In the genomic region with DNA sequence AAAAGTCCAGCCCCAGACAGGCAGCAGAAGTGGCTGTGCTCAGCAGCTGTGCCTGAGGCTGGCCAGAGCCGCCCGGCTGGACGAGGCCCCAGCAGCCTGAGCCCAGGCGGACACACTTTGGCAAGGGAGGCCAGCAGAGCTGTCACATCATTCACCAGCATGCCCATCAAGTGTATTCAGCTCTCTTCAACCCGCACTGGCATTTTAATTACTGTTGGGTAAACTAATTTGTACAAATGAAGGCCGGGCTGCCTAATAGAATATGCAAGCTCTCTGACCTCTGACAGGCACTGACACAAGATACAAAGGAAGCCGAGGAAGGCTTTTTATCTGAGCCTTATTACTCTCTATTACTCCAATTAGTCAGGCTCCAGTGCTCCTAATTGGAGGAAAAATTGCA, we compare ENCODE assay signal across 11 mouse cellular contexts. TPM values are rescaled to one million over a fixed set of nuclear protein-coding genes. Genes with fewer than 3 reads are reported as not detected.
DNase-seq lines count a peak whose midpoint lies in the region; ATAC-seq lines count a peak whose summit lies in the region.
"Had no signal": no experiment of that assay in that cellular context is flagged by ENCODE, and none has a peak within 500 bp of the region (broad histone marks: within the 10 kb centered on the region; RNA-seq: fewer than 3 reads in every experiment).

No protein-coding gene starts in this region.

- H3K27me3 ChIP-seq in forebrain, embryonic 10.5 days (ENCODE audit: poor library complexity, severe bottlenecking): peaks cover 100% of the 10 kb centered on the region
- H3K27me3 ChIP-seq in hindbrain, embryonic 13.5 days: peaks cover 90% of the 10 kb centered on the region
- H3K27me3 ChIP-seq: CH12.LX; embryonic facial prominence, embryonic 13.5 days had no signal

- peak; percentile 28 to 29 for DNase-seq in heart, postnatal 36 days
- no peak for DNase-seq in heart, adult 8-10 months (ENCODE audit: low spot score)
- peak; percentile 50 for DNase-seq in forebrain, embryonic 10.5 days (ENCODE audit: extremely low spot score, low spot score)
- DNase-seq in retina, postnatal 1 day: peak; percentile 99
- no peak for DNase-seq in adrenal gland, postnatal 14 days

- 18% methylated on average over 7 of the region's 7 CpGs for WGBS in forebrain, embryonic 10.5 days
- WGBS in hindbrain, embryonic 13.5 days: 13% methylated on average over 7 of the region's 7 CpGs

- ATAC-seq in hindbrain, embryonic 13.5 days (ENCODE audit: low FRiP score): peak; percentile 80
- no peak for ATAC-seq in monocyte, adult 5-6 weeks (replicated peaks; ENCODE audit: insufficient number of reproducible peaks, low FRiP score, low TSS enrichment, poor library complexity, severe bottlenecking)
- no peak for ATAC-seq in CD4-positive, CD25-positive, alpha-beta regulatory T cell, adult 4 months
- ATAC-seq: intestine, postnatal 0 days had no signal

- H3K36me3 ChIP-seq in forebrain, embryonic 10.5 days (replicated peaks): no peaks in the 10 kb centered on the region
- H3K36me3 ChIP-seq in hindbrain, embryonic 13.5 days: peaks cover 10% of the 10 kb centered on the region

- intact Hi-C loops in heart, postnatal 36 days (cut with DNase I): no loop called here

- H3K4me2 ChIP-seq in hindbrain, embryonic 13.5 days: no peak overlapping the region
- H3K4me2 ChIP-seq: embryonic facial prominence, embryonic 13.5 days had no signal

- no peaks in the 10 kb centered on the region; the same call in 1 of the 2 replicates for H3K9me3 ChIP-seq in forebrain, embryonic 10.5 days
- H3K9me3 ChIP-seq in hindbrain, embryonic 13.5 days: no peaks in the 10 kb centered on the region
- H3K9me3 ChIP-seq: embryonic facial prominence, embryonic 13.5 days had no signal

- H3K27ac ChIP-seq in forebrain, embryonic 10.5 days: no peak overlapping the region
- H3K27ac ChIP-seq in hindbrain, embryonic 13.5 days: no peak overlapping the region
- H3K27ac ChIP-seq: embryonic facial prominence, embryonic 13.5 days had no signal

- H3K4me3 ChIP-seq in forebrain, embryonic 10.5 days: no peak overlapping the region
- H3K4me3 ChIP-seq in hindbrain, embryonic 13.5 days: no peak overlapping the region
- H3K4me3 ChIP-seq: embryonic facial prominence, embryonic 13.5 days had no signal

- peaks cover 39% of the 10 kb centered on the region for H3K4me1 ChIP-seq in forebrain, embryonic 10.5 days
- peaks cover 16% of the 10 kb centered on the region for H3K4me1 ChIP-seq in hindbrain, embryonic 13.5 days (replicated peaks)
- H3K4me1 ChIP-seq: embryonic facial prominence, embryonic 13.5 days had no signal

- no peak overlapping the region for H3K9ac ChIP-seq in hindbrain, embryonic 13.5 days
- H3K9ac ChIP-seq: embryonic facial prominence, embryonic 13.5 days had no signal

RNA-seq across cellular contexts. Expression of a gene that starts 35.6 kb away (rescaled TPM):
- 10 to 100 TPM; 17.6 to 21.5 TPM for total RNA-seq in heart, postnatal 36 days (2021)
- total RNA-seq in heart, adult 8-10 months (2022): 10 to 100 TPM; 19.3 to 29.4 (median 22.0) TPM
- 52.1 and 53.5 TPM in 2 replicates for polyA plus RNA-seq in forebrain, embryonic 10.5 days (2016; fragmentation: Nextera tagmentation; extraction: Ambion mirVana)
- 61.8 and 73.4 TPM in 2 replicates for polyA plus RNA-seq in hindbrain, embryonic 13.5 days (2015; fragmentation: Nextera tagmentation; extraction: Ambion mirVana)
- total RNA-seq in monocyte, adult 5-6 weeks (2017): 16.6 to 18.7 TPM (median 16.9 TPM) in 3 replicates
- 10 to 100 TPM; 56.4 to 76.1 TPM for polyA plus RNA-seq in CD4-positive, CD25-positive, alpha-beta regulatory T cell, adult 4 months (2017; shearing (Covaris generic))
- 21.1 and 22.6 TPM in 2 replicates for total RNA-seq in adrenal gland, postnatal 14 days (2021)

RNA-seq across cellular contexts. Expression of a gene that starts 35.7 kb away (rescaled TPM):
- 10 to 100 TPM in 1 of 2 experiments, 1 to 10 TPM in 1; 9.8 to 11.4 TPM for total RNA-seq in heart, postnatal 36 days (2021)
- total RNA-seq in heart, adult 8-10 months (2022): 10 to 100 TPM; 10.8 to 12.1 (median 11.6) TPM
- 25.7 and 26.6 TPM in 2 replicates for polyA plus RNA-seq in forebrain, embryonic 10.5 days (2016; fragmentation: Nextera tagmentation; extraction: Ambion mirVana)
- polyA plus RNA-seq in hindbrain, embryonic 13.5 days (2015; fragmentation: Nextera tagmentation; extraction: Ambion mirVana): 13.5 and 14.6 TPM in 2 replicates
- 4.7 to 6.3 TPM (median 5.7 TPM) in 3 replicates for total RNA-seq in monocyte, adult 5-6 weeks (2017)
- 10 to 100 TPM; 21.7 to 37.7 TPM for polyA plus RNA-seq in CD4-positive, CD25-positive, alpha-beta regulatory T cell, adult 4 months (2017; shearing (Covaris generic))
- total RNA-seq in adrenal gland, postnatal 14 days (2021): 9.3 and 11.3 TPM in 2 replicates

Comparison
In these comparisons a context has a peak if more than half of its experiments do, and no peak if none do; other contexts are left out.
1. DNase-seq: peak in heart, postnatal 36 days (2 of 2), forebrain, embryonic 10.5 days (single experiment) and retina, postnatal 1 day (single experiment); none in heart, adult 8-10 months (single experiment) and adrenal gland, postnatal 14 days (single experiment).